Mouse (Mus musculus) bone marrow macrophage, adult 2 months (primary cell): ENCODE data around the gene Gng7.

Experiments
- CTCF ChIP-seq: IDR thresholded peaks from 2 replicates; pipeline ENCODE4 v1.5.1; 2012; ENCODE audit warnings: low read depth, mild to moderate bottlenecking, low read length, moderate library complexity
- POLR2A ChIP-seq: IDR thresholded peaks from 2 replicates; pipeline ENCODE4 v1.6.1; 2012; ENCODE audit warnings: mild to moderate bottlenecking, low read depth, low read length, borderline replicate concordance

DNA sequence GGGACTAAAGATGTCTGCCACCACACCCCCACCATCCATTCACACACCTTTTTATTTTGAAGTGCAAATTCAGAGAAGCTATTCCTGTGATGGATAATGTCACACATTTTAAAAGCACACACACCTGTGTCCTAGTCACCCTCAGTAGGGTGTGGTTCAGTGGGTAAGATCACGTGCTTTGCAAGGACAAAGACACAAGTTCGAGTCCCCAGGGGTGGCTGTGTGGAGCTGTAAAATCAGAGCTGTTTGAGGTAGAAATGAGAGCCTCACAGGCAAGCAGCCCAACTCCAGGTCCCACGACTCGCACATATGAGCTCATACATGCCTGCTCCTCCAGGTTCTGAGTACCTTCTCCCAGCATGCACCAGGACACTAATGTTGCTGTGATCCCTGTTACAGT is 46.6 kb downstream of the Gng7 start:
- TF ChIP-seq CTCF (no peak), POLR2A (no peak)
